Mouse (Mus musculus): Measurements from ENCODE around the gene Scnn1b.
A peak's percentile ranks its signal among the peaks of the same experiment; 100 is the strongest.

Scnn1b gene

GRCm38 (mm10) chr7:121864858-121865585 is at the start of gene Scnn1b:
Scnn1b (plus strand) TSS chr7:121865038.
- no peak for DNase-seq

GRCm38 (mm10) chr7:121821632-121822031 is 43.2 kb upstream of the Scnn1b start:
- DNase-seq: no peak

- no peak for DNase-seq
Observed at GRCm38 (mm10) chr7:121828481-121828880, 36.4 kb upstream of the Scnn1b start.

- no peak for DNase-seq
Observed at GRCm38 (mm10) chr7:121835392-121835791, 29.4 kb upstream of the Scnn1b start.

- DNase-seq: no peak
Observed at GRCm38 (mm10) chr7:121836827-121837226, 28.0 kb upstream of the Scnn1b start.

- DNase-seq: peak; percentile 15
Observed at GRCm38 (mm10) chr7:121840810-121841209, 24.0 kb upstream of the Scnn1b start.

- DNase-seq: no peak
Observed at GRCm38 (mm10) chr7:121842234-121842633, 22.6 kb upstream of the Scnn1b start.

GRCm38 (mm10) chr7:121845964-121846363 is 18.9 kb upstream of the Scnn1b start:
- no peak for DNase-seq

GRCm38 (mm10) chr7:121848537-121849168 is 16.2 kb upstream of the Scnn1b start:
- no peak for DNase-seq

- no peak for DNase-seq
Observed at GRCm38 (mm10) chr7:121857177-121857884, 7.5 kb upstream of the Scnn1b start.

- DNase-seq: no peak
Observed at GRCm38 (mm10) chr7:121858939-121859338, 5.9 kb upstream of the Scnn1b start.

GRCm38 (mm10) chr7:121871631-121872030 is 6.8 kb downstream of the Scnn1b start:
- DNase-seq: no peak

GRCm38 (mm10) chr7:121873998-121874397 is 9.2 kb downstream of the Scnn1b start:
- DNase-seq: no peak

GRCm38 (mm10) chr7:121874784-121875183 is 9.9 kb downstream of the Scnn1b start:
- no peak for DNase-seq

GRCm38 (mm10) chr7:121880246-121880645 is 15.4 kb downstream of the Scnn1b start:
- DNase-seq: no peak

- no peak for DNase-seq
Observed at GRCm38 (mm10) chr7:121890636-121891360, 26.0 kb downstream of the Scnn1b start.

- DNase-seq: no peak
Observed at GRCm38 (mm10) chr7:121896689-121897088, 31.9 kb downstream of the Scnn1b start.

- DNase-seq: peak; percentile 66
Observed at GRCm38 (mm10) chr7:121899311-121899710, 34.5 kb downstream of the Scnn1b start.

GRCm38 (mm10) chr7:121899940-121900339 is 35.1 kb downstream of the Scnn1b start:
- DNase-seq: no peak

GRCm38 (mm10) chr7:121902757-121903411 is 38.0 kb downstream of the Scnn1b start:
- no peak for DNase-seq

- no peak for DNase-seq
Observed at GRCm38 (mm10) chr7:121906879-121907278, 42.0 kb downstream of the Scnn1b start.

- no peak for DNase-seq
Observed at GRCm38 (mm10) chr7:121912250-121912649, 47.4 kb downstream of the Scnn1b start.

GRCm38 (mm10) chr7:121913944-121914343 is 49.1 kb downstream of the Scnn1b start:
- DNase-seq: no peak
